Mouse (Mus musculus): ENCODE measurements at regions not wholly inside any gene's neighbourhood (a gene's known extent, or its start where the extent isn't known, plus 50 kb on each side); places are given as distances from the start of the nearest gene placed in this dataset.

- Histone ChIP-seq H3K9me3 (replicated peaks; ENCODE audit: control insufficient read depth, low read length, poor library complexity, severe bottlenecking) (no peaks in the 10 kb centered on the region), H3K4me1 (ENCODE audit: control insufficient read depth, insufficient read depth, low read length) (no peaks in the 10 kb centered on the region), H3K27ac (ENCODE audit: low read length) (no peak overlapping the region), H3K27me3 (ENCODE audit: control insufficient read depth, insufficient read depth, low read depth, low read length) (no peaks in the 10 kb centered on the region), H3K4me2 (ENCODE audit: low read length) (no peak overlapping the region), H3K36me3 (ENCODE audit: control insufficient read depth, insufficient read depth, low read length) (no peaks in the 10 kb centered on the region), H3K4me3 (ENCODE audit: low read depth, low read length) (no peak overlapping the region), H3K9ac (ENCODE audit: low read depth, low read length) (no peak overlapping the region)
- 88% methylated on average over 2 of the region's 2 CpGs for WGBS
- no peak for ATAC-seq
Observed at GRCm38 (mm10) chr4:93493905-93494304, 158.6 kb upstream of the Tusc1 start.

DNA sequence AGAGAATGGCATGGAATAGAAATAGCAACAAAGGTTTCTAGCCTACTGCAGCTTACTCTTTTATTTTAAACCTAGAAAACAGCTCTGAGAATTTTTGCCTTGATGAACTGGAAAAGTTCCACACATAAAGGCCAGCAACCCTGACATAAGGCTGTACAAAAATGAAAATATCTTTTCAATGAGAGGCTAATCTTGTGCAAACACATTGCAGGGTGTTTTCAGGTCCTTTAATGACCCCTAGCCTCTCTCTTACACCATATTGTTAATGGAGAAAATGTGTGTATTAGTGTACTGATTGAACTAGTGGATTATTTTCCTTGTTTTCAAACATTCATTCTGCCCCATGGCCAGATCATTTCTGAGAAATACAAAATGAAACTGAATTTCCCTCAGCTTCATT lies 158.0 kb upstream of the Tusc1 start:
- Histone ChIP-seq H3K27ac (ENCODE audit: low read length) (no peak overlapping the region), H3K9me3 (replicated peaks; ENCODE audit: control insufficient read depth, low read length, poor library complexity, severe bottlenecking) (no peaks in the 10 kb centered on the region), H3K27me3 (ENCODE audit: control insufficient read depth, insufficient read depth, low read depth, low read length) (no peaks in the 10 kb centered on the region)

GRCm38 (mm10) chr4:93488570-93488969 lies 153.3 kb upstream of the Tusc1 start:
- Histone ChIP-seq H3K4me2 (ENCODE audit: low read length) (no peak overlapping the region), H3K9ac (ENCODE audit: low read depth, low read length) (no peak overlapping the region), H3K27ac (ENCODE audit: low read length) (no peak overlapping the region), H3K9me3 (replicated peaks; ENCODE audit: control insufficient read depth, low read length, poor library complexity, severe bottlenecking) (no peaks in the 10 kb centered on the region), H3K4me1 (ENCODE audit: control insufficient read depth, insufficient read depth, low read length) (no peaks in the 10 kb centered on the region), H3K4me3 (ENCODE audit: low read depth, low read length) (no peak overlapping the region), H3K27me3 (ENCODE audit: control insufficient read depth, insufficient read depth, low read depth, low read length) (no peaks in the 10 kb centered on the region), H3K36me3 (ENCODE audit: control insufficient read depth, insufficient read depth, low read length) (no peaks in the 10 kb centered on the region)
- 66% methylated on average over 1 of the region's 1 CpGs for WGBS
- ATAC-seq = no peak

More for the DNA sequence above, 158.0 kb upstream of the Tusc1 start:
- no peak overlapping the region for H3K9ac ChIP-seq (ENCODE audit: low read depth, low read length)
- ATAC-seq = no peak
- H3K4me1 ChIP-seq (ENCODE audit: control insufficient read depth, insufficient read depth, low read length) = no peaks in the 10 kb centered on the region
- H3K4me2 ChIP-seq (ENCODE audit: low read length) = no peak overlapping the region
- no peaks in the 10 kb centered on the region for H3K36me3 ChIP-seq (ENCODE audit: control insufficient read depth, insufficient read depth, low read length)
- H3K4me3 ChIP-seq (ENCODE audit: low read depth, low read length) = no peak overlapping the region

- 92% methylated on average over 1 of the region's 1 CpGs for WGBS
- ATAC-seq = no peak
- H3K4me1 ChIP-seq (ENCODE audit: control insufficient read depth, insufficient read depth, low read length) = no peaks in the 10 kb centered on the region
- H3K9me3 ChIP-seq (replicated peaks; ENCODE audit: control insufficient read depth, low read length, poor library complexity, severe bottlenecking) = no peaks in the 10 kb centered on the region
- no peaks in the 10 kb centered on the region for H3K27me3 ChIP-seq (ENCODE audit: control insufficient read depth, insufficient read depth, low read depth, low read length)
- H3K4me3 ChIP-seq (ENCODE audit: low read depth, low read length) = no peak overlapping the region
- no peak overlapping the region for H3K27ac ChIP-seq (ENCODE audit: low read length)
- H3K36me3 ChIP-seq (ENCODE audit: control insufficient read depth, insufficient read depth, low read length) = no peaks in the 10 kb centered on the region
- no peak overlapping the region for H3K9ac ChIP-seq (ENCODE audit: low read depth, low read length)
- no peak overlapping the region for H3K4me2 ChIP-seq (ENCODE audit: low read length)
Observed at GRCm38 (mm10) chr4:93486455-93486854, 151.1 kb upstream of the Tusc1 start.

DNA sequence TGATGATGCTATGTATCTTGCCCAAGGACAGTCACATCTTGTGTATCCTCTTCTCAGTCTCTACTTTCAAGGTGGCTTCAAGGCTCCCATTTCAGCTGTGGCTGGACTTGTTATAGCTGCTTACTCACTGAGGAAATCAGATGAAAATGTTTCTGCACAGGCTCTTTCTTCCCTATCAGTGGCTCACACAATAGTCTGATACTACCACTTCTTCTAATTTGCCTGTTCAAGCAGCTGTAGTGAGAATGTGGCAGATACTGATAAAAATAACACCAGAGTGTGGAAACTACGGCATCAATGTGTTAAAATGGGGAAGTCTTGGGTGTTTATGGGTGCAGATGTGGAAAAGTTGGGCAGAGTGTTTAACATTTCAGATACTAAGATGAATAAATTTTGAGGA lies 145.9 kb upstream of the Tusc1 start:
- Histone ChIP-seq H3K9me3 (replicated peaks; ENCODE audit: control insufficient read depth, low read length, poor library complexity, severe bottlenecking) (no peaks in the 10 kb centered on the region), H3K36me3 (ENCODE audit: control insufficient read depth, insufficient read depth, low read length) (no peaks in the 10 kb centered on the region), H3K27me3 (ENCODE audit: control insufficient read depth, insufficient read depth, low read depth, low read length) (no peaks in the 10 kb centered on the region), H3K4me1 (ENCODE audit: control insufficient read depth, insufficient read depth, low read length) (no peaks in the 10 kb centered on the region), H3K4me2 (ENCODE audit: low read length) (no peak overlapping the region), H3K27ac (ENCODE audit: low read length) (no peak overlapping the region), H3K9ac (ENCODE audit: low read depth, low read length) (no peak overlapping the region), H3K4me3 (ENCODE audit: low read depth, low read length) (no peak overlapping the region)
- ATAC-seq = no peak
- whole genome bisulfite sequencing = 91% methylated on average over 1 of the region's 1 CpGs

GRCm38 (mm10) chr4:93477189-93477767 lies 142.0 kb upstream of the Tusc1 start:
- Histone ChIP-seq H3K36me3 (ENCODE audit: control insufficient read depth, insufficient read depth, low read length) (no peaks in the 10 kb centered on the region), H3K4me3 (ENCODE audit: low read depth, low read length) (no peak overlapping the region), H3K4me2 (ENCODE audit: low read length) (no peak overlapping the region), H3K4me1 (ENCODE audit: control insufficient read depth, insufficient read depth, low read length) (no peaks in the 10 kb centered on the region), H3K27ac (ENCODE audit: low read length) (no peak overlapping the region), H3K27me3 (ENCODE audit: control insufficient read depth, insufficient read depth, low read depth, low read length) (no peaks in the 10 kb centered on the region), H3K9me3 (replicated peaks; ENCODE audit: control insufficient read depth, low read length, poor library complexity, severe bottlenecking) (no peaks in the 10 kb centered on the region), H3K9ac (ENCODE audit: low read depth, low read length) (no peak overlapping the region)
- ATAC-seq = no peak

DNA sequence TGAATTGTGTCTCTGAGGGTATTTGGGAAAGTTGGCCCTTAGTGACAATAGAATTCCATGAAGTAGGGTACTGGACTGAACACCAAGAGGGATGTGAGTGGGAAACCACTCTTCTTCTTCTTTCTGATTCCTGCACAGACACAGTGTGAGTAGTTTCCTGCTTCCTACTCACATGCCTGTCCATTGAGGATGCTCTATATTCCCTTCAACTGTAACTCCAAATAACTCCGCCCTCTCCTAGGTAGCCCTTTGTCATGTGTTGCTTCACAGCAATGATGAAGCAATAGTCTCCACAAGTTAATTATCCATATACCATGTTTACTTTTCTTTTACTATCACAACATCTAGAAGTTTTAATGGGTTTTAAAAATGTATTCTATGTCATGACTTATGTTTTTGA lies 132.7 kb upstream of the Tusc1 start:
- Histone ChIP-seq H3K27ac (ENCODE audit: low read length) (no peak overlapping the region), H3K9ac (ENCODE audit: low read depth, low read length) (no peak overlapping the region), H3K27me3 (ENCODE audit: control insufficient read depth, insufficient read depth, low read depth, low read length) (no peaks in the 10 kb centered on the region), H3K9me3 (replicated peaks; ENCODE audit: control insufficient read depth, low read length, poor library complexity, severe bottlenecking) (no peaks in the 10 kb centered on the region), H3K4me1 (ENCODE audit: control insufficient read depth, insufficient read depth, low read length) (no peaks in the 10 kb centered on the region), H3K36me3 (ENCODE audit: control insufficient read depth, insufficient read depth, low read length) (no peaks in the 10 kb centered on the region), H3K4me3 (ENCODE audit: low read depth, low read length) (no peak overlapping the region), H3K4me2 (ENCODE audit: low read length) (no peak overlapping the region)
- ATAC-seq = no peak
- WGBS = 96% methylated on average over 1 of the region's 1 CpGs

DNA sequence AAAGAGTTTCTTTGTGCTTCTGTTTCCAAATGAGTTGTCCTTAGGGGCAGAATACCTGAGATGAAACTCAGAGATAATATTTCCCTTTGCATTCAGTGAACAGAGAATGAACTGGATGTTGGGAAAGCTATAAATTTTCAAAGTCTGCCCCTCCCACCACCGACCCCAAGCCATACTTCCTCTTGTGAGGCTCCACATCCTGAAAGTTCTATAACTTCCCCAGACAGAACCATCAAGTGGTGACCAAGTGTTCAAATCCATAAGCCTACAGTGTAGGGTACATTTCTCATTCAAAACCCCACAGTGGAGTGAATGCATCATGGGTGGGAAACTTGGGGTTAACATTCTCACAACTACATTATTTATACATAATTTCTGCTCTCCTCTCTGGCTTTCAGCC lies 132.1 kb upstream of the Tusc1 start:
- H3K27me3 ChIP-seq (ENCODE audit: control insufficient read depth, insufficient read depth, low read depth, low read length) = no peaks in the 10 kb centered on the region
- ATAC-seq = no peak
- no peak overlapping the region for H3K27ac ChIP-seq (ENCODE audit: low read length)
- H3K4me1 ChIP-seq (ENCODE audit: control insufficient read depth, insufficient read depth, low read length) = no peaks in the 10 kb centered on the region
- no peak overlapping the region for H3K4me3 ChIP-seq (ENCODE audit: low read depth, low read length)
- no peaks in the 10 kb centered on the region for H3K36me3 ChIP-seq (ENCODE audit: control insufficient read depth, insufficient read depth, low read length)
- WGBS = 69% methylated on average over 1 of the region's 1 CpGs
- H3K4me2 ChIP-seq (ENCODE audit: low read length) = no peak overlapping the region
- H3K9me3 ChIP-seq (replicated peaks; ENCODE audit: control insufficient read depth, low read length, poor library complexity, severe bottlenecking) = no peaks in the 10 kb centered on the region
- no peak overlapping the region for H3K9ac ChIP-seq (ENCODE audit: low read depth, low read length)

GRCm38 (mm10) chr4:93451357-93451756 lies 116.0 kb upstream of the Tusc1 start:
- H3K4me2 ChIP-seq (ENCODE audit: low read length) = no peak overlapping the region
- H3K4me1 ChIP-seq (ENCODE audit: control insufficient read depth, insufficient read depth, low read length) = no peaks in the 10 kb centered on the region
- H3K9ac ChIP-seq (ENCODE audit: low read depth, low read length) = no peak overlapping the region
- no peaks in the 10 kb centered on the region for H3K36me3 ChIP-seq (ENCODE audit: control insufficient read depth, insufficient read depth, low read length)
- H3K9me3 ChIP-seq (replicated peaks; ENCODE audit: control insufficient read depth, low read length, poor library complexity, severe bottlenecking) = no peaks in the 10 kb centered on the region
- ATAC-seq = peak; percentile 54; the same call in 1 of the 2 replicates
- WGBS = 48% methylated on average over 3 of the region's 3 CpGs
- H3K4me3 ChIP-seq (ENCODE audit: low read depth, low read length) = no peak overlapping the region
- H3K27me3 ChIP-seq (ENCODE audit: control insufficient read depth, insufficient read depth, low read depth, low read length) = no peaks in the 10 kb centered on the region
- no peak overlapping the region for H3K27ac ChIP-seq (ENCODE audit: low read length)

Data from midbrain, embryonic 16.5 days (tissue).